ENCODE assay signal across 20 mouse cellular contexts in genomic region chr2:78240299-78240698, GRCm38 (mm10).
"Had no signal": no experiment of that assay in that cellular context is flagged by ENCODE, and none has a peak within 500 bp of the region (broad histone marks: within the 10 kb centered on the region; RNA-seq: fewer than 3 reads in every experiment).

No protein-coding gene starts in this region.

- H3K4me3 ChIP-seq: limb, embryonic 10.5 days; limb, embryonic 13.5 days; liver, embryonic 12.5 days; liver, embryonic 15.5 days; midbrain, embryonic 12.5 days; midbrain, embryonic 15.5 days; neural tube, embryonic 12.5 days; neural tube, embryonic 15.5 days had no signal

- DNase-seq: kidney, adult 18-20 months; kidney, adult 9 months; kidney, postnatal 10 days; kidney, postnatal 36 days; layer of hippocampus, postnatal 36 days; liver; lung, adult 18-20 months; retina, postnatal 1 day; thymus, postnatal 25 days had no signal

- H3K27ac ChIP-seq: limb, embryonic 10.5 days; limb, embryonic 13.5 days; liver, embryonic 12.5 days; liver, embryonic 15.5 days; macrophage; midbrain, embryonic 12.5 days; midbrain, embryonic 15.5 days; neural tube, embryonic 12.5 days; neural tube, embryonic 15.5 days; stomach, postnatal 0 days had no signal

- ATAC-seq: intestine, embryonic 16.5 days; liver, embryonic 12.5 days; midbrain, embryonic 15.5 days had no signal
